11 mouse cellular contexts compared by ENCODE assay signal in the genomic region with DNA sequence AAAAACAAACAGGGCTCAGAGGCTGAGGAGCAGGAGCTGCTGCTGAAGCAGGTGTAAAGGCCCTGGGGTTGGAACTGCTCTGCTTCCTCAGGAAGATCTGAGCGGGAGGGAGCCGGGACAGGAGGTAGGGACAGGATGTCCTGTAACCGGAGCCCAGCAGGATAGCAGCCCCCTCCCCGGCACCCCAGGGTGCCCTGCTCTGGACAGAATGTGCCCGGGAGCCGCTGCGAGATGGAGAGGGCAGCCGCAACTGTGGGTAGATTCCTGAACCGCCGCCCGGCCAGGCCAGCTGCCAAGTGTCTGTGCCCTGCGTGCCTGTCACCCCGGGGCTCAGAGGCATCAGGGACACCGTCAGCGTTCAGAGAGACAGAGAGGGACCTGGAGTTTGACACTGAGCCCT. TPM values are rescaled to one million over a fixed set of nuclear protein-coding genes. Genes with fewer than 3 reads are reported as not detected.
DNase-seq lines count a peak whose midpoint lies in the region; ATAC-seq and TF ChIP-seq lines count a peak whose summit lies in the region.
"Had no signal": no experiment of that assay in that cellular context is flagged by ENCODE, and none has a peak within 500 bp of the region (broad histone marks: within the 10 kb centered on the region; RNA-seq: fewer than 3 reads in every experiment).

No protein-coding gene starts in this region.

- no peak overlapping the region for H3K27ac ChIP-seq in heart, embryonic 12.5 days (ENCODE audit: poor library complexity, severe bottlenecking)
- H3K27ac ChIP-seq in kidney, embryonic 15.5 days = peak overlapping the region; percentile 30; the same call in 1 of the 2 replicates
- H3K27ac ChIP-seq in macrophage = peak overlapping the region; percentile 94
- H3K27ac ChIP-seq in forebrain, postnatal 0 days (ENCODE audit: low read depth, low read length) = no peak overlapping the region
- H3K27ac ChIP-seq: stomach, embryonic 15.5 days had no signal

- no peak overlapping the region for H3K9ac ChIP-seq in heart, embryonic 12.5 days
- H3K9ac ChIP-seq in kidney, embryonic 15.5 days = no peak overlapping the region
- no peak overlapping the region for H3K9ac ChIP-seq in forebrain, postnatal 0 days
- H3K9ac ChIP-seq: stomach, embryonic 15.5 days had no signal

- 33% methylated on average over 15 of the region's 15 CpGs for WGBS in heart, embryonic 12.5 days
- 49% methylated on average over 15 of the region's 15 CpGs for WGBS in kidney, embryonic 15.5 days
- 49% methylated on average over 15 of the region's 15 CpGs for WGBS in macrophage (ENCODE audit: missing documents)
- WGBS in forebrain, postnatal 0 days = 42% methylated on average over 15 of the region's 15 CpGs

- H3K79me2 ChIP-seq in macrophage (ENCODE audit: inconsistent target) = peaks cover 9% of the 10 kb centered on the region

- H3K36me3 ChIP-seq in heart, embryonic 12.5 days = 0 out of 2 replicates have a peak, but pooled peaks cover 6% of the 10 kb centered on the region
- peaks cover 30% of the 10 kb centered on the region for H3K36me3 ChIP-seq in E14TG2a.4 (ENCODE audit: insufficient read depth, low read length)
- peaks cover 8% of the 10 kb centered on the region; the same call in 1 of the 2 replicates for H3K36me3 ChIP-seq in kidney, embryonic 15.5 days
- peaks cover 18% of the 10 kb centered on the region; the same call in 1 of the 2 replicates for H3K36me3 ChIP-seq in macrophage (ENCODE audit: inconsistent target)
- peaks cover 2% of the 10 kb centered on the region; the same call in 1 of the 2 replicates for H3K36me3 ChIP-seq in forebrain, postnatal 0 days (ENCODE audit: insufficient read depth)

- H3K9me3 ChIP-seq in heart, embryonic 12.5 days (replicated peaks) = no peaks in the 10 kb centered on the region
- no peaks in the 10 kb centered on the region for H3K9me3 ChIP-seq in E14TG2a.4 (ENCODE audit: low read length)
- H3K9me3 ChIP-seq in kidney, embryonic 15.5 days (replicated peaks) = no peaks in the 10 kb centered on the region
- no peaks in the 10 kb centered on the region for H3K9me3 ChIP-seq in forebrain, postnatal 0 days (ENCODE audit: low read length)
- H3K9me3 ChIP-seq: G1E; stomach, embryonic 15.5 days had no signal

- H3K27me3 ChIP-seq in heart, embryonic 12.5 days (replicated peaks) = peaks cover 3% of the 10 kb centered on the region; the same call in 1 of the 2 replicates
- no peaks in the 10 kb centered on the region for H3K27me3 ChIP-seq in E14TG2a.4 (ENCODE audit: insufficient read depth, low read length)
- H3K27me3 ChIP-seq in kidney, embryonic 15.5 days = no peaks in the 10 kb centered on the region
- H3K27me3 ChIP-seq in forebrain, postnatal 0 days (ENCODE audit: insufficient read depth, low read length) = no peaks in the 10 kb centered on the region
- H3K27me3 ChIP-seq: stomach, embryonic 15.5 days had no signal

- no peak overlapping the region for H3K4me2 ChIP-seq in heart, embryonic 12.5 days
- no peak overlapping the region for H3K4me2 ChIP-seq in kidney, embryonic 15.5 days
- no peak overlapping the region for H3K4me2 ChIP-seq in forebrain, postnatal 0 days (ENCODE audit: low read depth)
- H3K4me2 ChIP-seq: stomach, embryonic 15.5 days had no signal

- peak; percentile 99 for DNase-seq in heart, adult 11 months
- DNase-seq in forebrain, postnatal 0 days = no peak
- no peak for DNase-seq in MN1 (ENCODE audit: low spot score)

- H3K4me3 ChIP-seq in heart, embryonic 12.5 days = no peak overlapping the region
- H3K4me3 ChIP-seq in E14TG2a.4 (replicated peaks; ENCODE audit: low read length) = peak overlapping the region; percentile 61
- no peak overlapping the region for H3K4me3 ChIP-seq in kidney, embryonic 15.5 days (replicated peaks)
- H3K4me3 ChIP-seq in macrophage (ENCODE audit: inconsistent target) = no peak overlapping the region; the same call in 1 of the 2 replicates
- no peak overlapping the region for H3K4me3 ChIP-seq in forebrain, postnatal 0 days (ENCODE audit: low read depth, low read length)
- H3K4me3 ChIP-seq: stomach, embryonic 15.5 days had no signal

- no peak; the same call in 1 of the 2 replicates for ATAC-seq in heart, embryonic 12.5 days (ENCODE audit: insufficient number of reproducible peaks, low FRiP score)
- ATAC-seq in erythroblast, adult 5-6 weeks (replicated peaks; ENCODE audit: low FRiP score, poor library complexity, severe bottlenecking) = peak; percentile 38; the same call in 1 of the 2 replicates
- ATAC-seq in kidney, embryonic 15.5 days (replicated peaks; ENCODE audit: low FRiP score) = no peak; the same call in 1 of the 2 replicates
- ATAC-seq in forebrain, postnatal 0 days = no peak

- TF ChIP-seq CTCF in E14TG2a.4 (conservative IDR thresholded peaks at IDR 0.05; ENCODE audit: low read length) = no peak
- TF ChIP-seq CTCF in forebrain, postnatal 0 days (IDR thresholded peaks at IDR 0.05; ENCODE audit: low read depth) = no peak

- peaks cover 2% of the 10 kb centered on the region for H3K4me1 ChIP-seq in heart, embryonic 12.5 days (replicated peaks)
- peaks cover 62% of the 10 kb centered on the region for H3K4me1 ChIP-seq in E14TG2a.4 (replicated peaks; ENCODE audit: low read depth, low read length)
- peaks cover 22% of the 10 kb centered on the region for H3K4me1 ChIP-seq in kidney, embryonic 15.5 days
- H3K4me1 ChIP-seq in forebrain, postnatal 0 days (ENCODE audit: insufficient read depth) = no peaks in the 10 kb centered on the region

RNA-seq across cellular contexts. Expression of a gene that starts 6.0 kb away (rescaled TPM):
- 2.5 and 2.7 TPM in 2 replicates for polyA plus RNA-seq in heart, embryonic 12.5 days (2016; fragmentation: Nextera tagmentation; extraction: Ambion mirVana)
- total RNA-seq in erythroblast, adult 5-6 weeks (2015; ENCODE audit: low replicate concordance) = 15.0 and 25.7 TPM in 2 replicates
- 18.1 and 30.8 TPM in 2 replicates for total RNA-seq in erythroblast, adult 5-6 weeks (2017; ENCODE audit: low replicate concordance)
- polyA plus RNA-seq in kidney, embryonic 15.5 days (2015; fragmentation: Nextera tagmentation; extraction: Ambion mirVana) = 5.0 and 6.5 TPM in 2 replicates
- total RNA-seq in macrophage (2018; cell fraction: chromatin; rRNA removed) = 100 to 1,000 TPM in 2 of 26 experiments, 10 to 100 TPM in 24; 15.4 to 123 (median 72.6) TPM
- 10 to 100 TPM in 15 of 26 experiments, 1 to 10 TPM in 11; 2.6 to 19.5 (median 12.0) TPM for total RNA-seq in macrophage (2018; cell fraction: cytosol; rRNA removed)
- total RNA-seq in macrophage (2018; cell fraction: nucleus; rRNA removed) = 10 to 100 TPM; 10.7 to 98.5 (median 44.3) TPM
- 8.1 to 21.9 TPM (median 12.1 TPM) in 3 replicates for polyA plus RNA-seq in macrophage (2018)
- 15.4 and 25.9 TPM in 2 replicates for total RNA-seq in forebrain, postnatal 0 days (2014; rRNA removed)
- 5.6 and 7.1 TPM in 2 replicates for polyA plus RNA-seq in forebrain, postnatal 0 days (2015; fragmentation: Nextera tagmentation; extraction: Ambion mirVana)

RNA-seq across cellular contexts. Expression of a gene that starts 25.3 kb away (rescaled TPM):
- polyA plus RNA-seq in heart, embryonic 12.5 days (2016; fragmentation: Nextera tagmentation; extraction: Ambion mirVana) = not detected in 2 replicates
- not detected in 2 replicates for total RNA-seq in erythroblast, adult 5-6 weeks (2015; ENCODE audit: low replicate concordance)
- total RNA-seq in erythroblast, adult 5-6 weeks (2017; ENCODE audit: low replicate concordance) = 0.14 and 0.51 TPM in 2 replicates
- 0.09 and 0.12 TPM in 2 replicates for polyA plus RNA-seq in kidney, embryonic 15.5 days (2015; fragmentation: Nextera tagmentation; extraction: Ambion mirVana)
- total RNA-seq in macrophage (2018; cell fraction: chromatin; rRNA removed) = 100 to 1,000 TPM in 1 of 26 experiments, 10 to 100 TPM in 10, 1 to 10 TPM in 12, under 1 TPM in 3; 0.47 to 109 (median 5.8) TPM
- 10 to 100 TPM in 13 of 26 experiments, 1 to 10 TPM in 13; 1.1 to 78.6 (median 14.7) TPM for total RNA-seq in macrophage (2018; cell fraction: cytosol; rRNA removed)
- total RNA-seq in macrophage (2018; cell fraction: nucleus; rRNA removed) = 100 to 1,000 TPM in 9 of 26 experiments, 10 to 100 TPM in 6, 1 to 10 TPM in 11; 3.4 to 198 (median 28.8) TPM
- polyA plus RNA-seq in macrophage (2018) = 1.4 to 7.6 TPM (median 1.6 TPM) in 3 replicates
- 0.05 TPM in 1 of 2 replicates, not detected in the other for total RNA-seq in forebrain, postnatal 0 days (2014; rRNA removed)
- not detected in 2 replicates for polyA plus RNA-seq in forebrain, postnatal 0 days (2015; fragmentation: Nextera tagmentation; extraction: Ambion mirVana)
- polyA plus RNA-seq: limb, embryonic 11.5 days had no signal

RNA-seq across cellular contexts. Expression of a gene that starts 28.7 kb away (rescaled TPM):
- 7.2 and 8.1 TPM in 2 replicates for polyA plus RNA-seq in heart, embryonic 12.5 days (2016; fragmentation: Nextera tagmentation; extraction: Ambion mirVana)
- 21.7 and 29.2 TPM in 2 replicates for total RNA-seq in erythroblast, adult 5-6 weeks (2015; ENCODE audit: low replicate concordance)
- total RNA-seq in erythroblast, adult 5-6 weeks (2017; ENCODE audit: low replicate concordance) = 3.9 and 5.4 TPM in 2 replicates
- 12.9 and 18.1 TPM in 2 replicates for polyA plus RNA-seq in kidney, embryonic 15.5 days (2015; fragmentation: Nextera tagmentation; extraction: Ambion mirVana)
- total RNA-seq in macrophage (2018; cell fraction: chromatin; rRNA removed) = 100 to 1,000 TPM in 18 of 26 experiments, 10 to 100 TPM in 8; 21.9 to 301 (median 190) TPM
- total RNA-seq in macrophage (2018; cell fraction: cytosol; rRNA removed) = 10 to 100 TPM; 19.1 to 88.9 (median 67.2) TPM
- 100 to 1,000 TPM in 16 of 26 experiments, 10 to 100 TPM in 10; 21.5 to 225 (median 122) TPM for total RNA-seq in macrophage (2018; cell fraction: nucleus; rRNA removed)
- polyA plus RNA-seq in macrophage (2018) = 40.6 to 60.5 TPM (median 46.5 TPM) in 3 replicates
- 26.2 and 60.0 TPM in 2 replicates for total RNA-seq in forebrain, postnatal 0 days (2014; rRNA removed)
- polyA plus RNA-seq in forebrain, postnatal 0 days (2015; fragmentation: Nextera tagmentation; extraction: Ambion mirVana) = 20.3 and 25.2 TPM in 2 replicates

RNA-seq across cellular contexts. Expression of a gene that starts 29.5 kb away (rescaled TPM):
- 1.7 and 1.8 TPM in 2 replicates for polyA plus RNA-seq in heart, embryonic 12.5 days (2016; fragmentation: Nextera tagmentation; extraction: Ambion mirVana)
- not detected in 2 replicates for total RNA-seq in erythroblast, adult 5-6 weeks (2015; ENCODE audit: low replicate concordance)
- not detected in 2 replicates for total RNA-seq in erythroblast, adult 5-6 weeks (2017; ENCODE audit: low replicate concordance)
- polyA plus RNA-seq in kidney, embryonic 15.5 days (2015; fragmentation: Nextera tagmentation; extraction: Ambion mirVana) = 2.6 and 2.9 TPM in 2 replicates
- total RNA-seq in macrophage (2018; cell fraction: chromatin; rRNA removed) = 1 to 10 TPM in 15 of 26 experiments, under 1 TPM in 8, not detected in 3; 0.22 to 3.5 (median 1.3) TPM
- total RNA-seq in macrophage (2018; cell fraction: cytosol; rRNA removed) = 1 to 10 TPM; 1.0 to 3.8 (median 2.1) TPM
- 1 to 10 TPM in 16 of 26 experiments, under 1 TPM in 10; 0.21 to 2.7 (median 1.2) TPM for total RNA-seq in macrophage (2018; cell fraction: nucleus; rRNA removed)
- polyA plus RNA-seq in macrophage (2018) = 1.2 to 1.7 TPM (median 1.6 TPM) in 3 replicates
- total RNA-seq in forebrain, postnatal 0 days (2014; rRNA removed) = 20.5 and 31.5 TPM in 2 replicates
- polyA plus RNA-seq in forebrain, postnatal 0 days (2015; fragmentation: Nextera tagmentation; extraction: Ambion mirVana) = 9.4 and 9.8 TPM in 2 replicates

RNA-seq across cellular contexts. Expression of a gene that starts 40.2 kb away (rescaled TPM):
- 81.8 and 87.0 TPM in 2 replicates for polyA plus RNA-seq in heart, embryonic 12.5 days (2016; fragmentation: Nextera tagmentation; extraction: Ambion mirVana)
- 12.3 and 14.2 TPM in 2 replicates for total RNA-seq in erythroblast, adult 5-6 weeks (2015; ENCODE audit: low replicate concordance)
- total RNA-seq in erythroblast, adult 5-6 weeks (2017; ENCODE audit: low replicate concordance) = 11.7 and 13.4 TPM in 2 replicates
- 115 and 123 TPM in 2 replicates for polyA plus RNA-seq in kidney, embryonic 15.5 days (2015; fragmentation: Nextera tagmentation; extraction: Ambion mirVana)
- 10 to 100 TPM; 13.2 to 34.3 (median 24.5) TPM for total RNA-seq in macrophage (2018; cell fraction: chromatin; rRNA removed)
- 10 to 100 TPM; 30.4 to 56.5 (median 42.0) TPM for total RNA-seq in macrophage (2018; cell fraction: cytosol; rRNA removed)
- 10 to 100 TPM; 18.9 to 41.0 (median 29.8) TPM for total RNA-seq in macrophage (2018; cell fraction: nucleus; rRNA removed)
- polyA plus RNA-seq in macrophage (2018) = 47.6 to 62.3 TPM (median 58.2 TPM) in 3 replicates
- total RNA-seq in forebrain, postnatal 0 days (2014; rRNA removed) = 34.7 and 59.9 TPM in 2 replicates
- polyA plus RNA-seq in forebrain, postnatal 0 days (2015; fragmentation: Nextera tagmentation; extraction: Ambion mirVana) = 161 and 175 TPM in 2 replicates

Comparison
In these comparisons a context has a peak if more than half of its experiments do, and no peak if none do; other contexts are left out.
1. H3K27ac ChIP-seq: peak in kidney, embryonic 15.5 days (single experiment) and macrophage (single experiment); none in heart, embryonic 12.5 days (single experiment) and forebrain, postnatal 0 days (single experiment).